Mouse (Mus musculus) hindbrain, embryonic 12.5 days (tissue): ENCODE measurements at regions not wholly inside any gene's neighbourhood (a gene's known extent, or its start where the extent isn't known, plus 50 kb on each side); places are given as distances from the start of the nearest gene placed in this dataset.

Experiments used
- ATAC-seq: fragments of 200-750 bp; cut with Nextera tagmentation; 2 replicates; pipeline ENCODE4 v1.8.0; 2017; ENCODE audit warnings: moderate TSS enrichment; ENCODE audit not compliant: low FRiP score
- H3K27ac ChIP-seq: fragments of 300-500 bp; sonication (generic); 2 replicates; pipeline ENCODE4 v1.5.1; 2016; ENCODE audit warnings: mild to moderate bottlenecking
- H3K27me3 ChIP-seq: fragments of 300-500 bp; sonication (generic); 2 replicates; pipeline ENCODE4 v1.6.1; 2016; ENCODE audit warnings: mild to moderate bottlenecking
- H3K36me3 ChIP-seq: fragments of 300-500 bp; sonication (generic); 2 replicates; pipeline ENCODE4 v1.6.1; 2016; ENCODE audit warnings: mild to moderate bottlenecking
- H3K4me1 ChIP-seq: fragments of 300-500 bp; sonication (generic); 2 replicates; pipeline ENCODE4 v1.6.1; 2016
- H3K4me2 ChIP-seq: fragments of 300-500 bp; sonication (generic); replicated peaks from 2 replicates; pipeline ENCODE4 v1.6.1; 2016; ENCODE audit warnings: mild to moderate bottlenecking
- H3K4me3 ChIP-seq: fragments of 300-500 bp; sonication (generic); 2 replicates; pipeline ENCODE4 v1.5.1; 2016; ENCODE audit warnings: mild to moderate bottlenecking
- H3K9ac ChIP-seq: fragments of 300-500 bp; sonication (generic); 2 replicates; pipeline ENCODE4 v1.6.1; 2016; ENCODE audit warnings: mild to moderate bottlenecking, moderate library complexity
- H3K9me3 ChIP-seq: fragments of 300-500 bp; sonication (generic); replicated peaks from 2 replicates; pipeline ENCODE4 v1.6.1; 2016; ENCODE audit warnings: mild to moderate bottlenecking
- WGBS: fragments of 180-500 bp; shearing (Covaris S2); methylation state at CpG from one replicate; pipeline ENCODE4 v1.1.7; 2016; 5-methylcytosine and 5-hydroxymethylcytosine counted together

GRCm38 (mm10) chr8:34397583-34398411 lies 286.3 kb upstream of the Gm10131 start:
- Histone ChIP-seq H3K9me3 (no peaks in the 10 kb centered on the region), H3K36me3 (no peaks in the 10 kb centered on the region), H3K4me2 (peak overlapping the region; percentile 30), H3K4me1 (peaks cover 19% of the 10 kb centered on the region), H3K27me3 (no peaks in the 10 kb centered on the region), H3K27ac (peak overlapping the region; percentile 85), H3K4me3 (no peak overlapping the region), H3K9ac (no peak overlapping the region)
- 25% methylated on average over 23 of the region's 23 CpGs for WGBS
- ATAC-seq, result peak; percentile 78

DNA sequence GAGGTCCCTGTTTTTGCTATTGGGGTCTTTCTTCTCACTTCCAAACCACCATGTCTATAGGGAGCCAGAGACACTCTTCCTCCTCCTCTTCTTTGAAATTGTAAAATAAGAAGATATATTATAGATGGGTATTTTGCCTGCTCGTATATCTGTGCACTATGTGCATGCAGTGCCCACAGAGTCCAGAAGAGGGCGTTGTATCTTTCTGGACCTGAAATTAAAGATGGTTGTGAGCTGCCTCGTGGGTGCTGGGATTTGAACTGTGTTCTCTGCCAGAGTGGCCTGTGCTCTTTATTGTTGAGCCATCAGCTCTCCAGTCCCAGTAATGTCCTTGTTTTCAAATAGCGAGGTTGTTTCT lies 285.7 kb upstream of the Gm10131 start:
- Histone ChIP-seq H3K9ac (no peak overlapping the region), H3K27ac (peak overlapping the region; percentile 85), H3K36me3 (no peaks in the 10 kb centered on the region), H3K9me3 (no peaks in the 10 kb centered on the region), H3K27me3 (no peaks in the 10 kb centered on the region), H3K4me1 (peaks cover 25% of the 10 kb centered on the region), H3K4me3 (no peak overlapping the region), H3K4me2 (peak overlapping the region; percentile 30; the same call in 1 of the 2 replicates)
- ATAC-seq, result no peak
- WGBS, result 53% methylated on average over 4 of the region's 4 CpGs

- no peak overlapping the region; the same call in 1 of the 2 replicates for H3K4me2 ChIP-seq
- no peak overlapping the region for H3K9ac ChIP-seq
- peaks cover 21% of the 10 kb centered on the region for H3K4me1 ChIP-seq
- WGBS, result 87% methylated on average over 15 of the region's 15 CpGs
- no peak for ATAC-seq
- H3K27me3 ChIP-seq, result no peaks in the 10 kb centered on the region
- no peaks in the 10 kb centered on the region for H3K36me3 ChIP-seq
- no peak overlapping the region for H3K4me3 ChIP-seq
- no peaks in the 10 kb centered on the region for H3K9me3 ChIP-seq
- peak overlapping the region; percentile 79 for H3K27ac ChIP-seq
Measured at GRCm38 (mm10) chr8:34392981-34393828, 281.7 kb upstream of the Gm10131 start.

GRCm38 (mm10) chr8:34392208-34392980 lies 280.9 kb upstream of the Gm10131 start:
- H3K27ac ChIP-seq, result peak overlapping the region; percentile 79
- peak; percentile 65 for ATAC-seq
- no peaks in the 10 kb centered on the region for H3K36me3 ChIP-seq
- peaks cover 13% of the 10 kb centered on the region for H3K4me1 ChIP-seq
- no peak overlapping the region; the same call in 1 of the 2 replicates for H3K4me2 ChIP-seq
- H3K4me3 ChIP-seq, result no peak overlapping the region
- H3K9ac ChIP-seq, result no peak overlapping the region
- no peaks in the 10 kb centered on the region for H3K27me3 ChIP-seq
- H3K9me3 ChIP-seq, result no peaks in the 10 kb centered on the region
- WGBS, result 54% methylated on average over 14 of the region's 14 CpGs

DNA sequence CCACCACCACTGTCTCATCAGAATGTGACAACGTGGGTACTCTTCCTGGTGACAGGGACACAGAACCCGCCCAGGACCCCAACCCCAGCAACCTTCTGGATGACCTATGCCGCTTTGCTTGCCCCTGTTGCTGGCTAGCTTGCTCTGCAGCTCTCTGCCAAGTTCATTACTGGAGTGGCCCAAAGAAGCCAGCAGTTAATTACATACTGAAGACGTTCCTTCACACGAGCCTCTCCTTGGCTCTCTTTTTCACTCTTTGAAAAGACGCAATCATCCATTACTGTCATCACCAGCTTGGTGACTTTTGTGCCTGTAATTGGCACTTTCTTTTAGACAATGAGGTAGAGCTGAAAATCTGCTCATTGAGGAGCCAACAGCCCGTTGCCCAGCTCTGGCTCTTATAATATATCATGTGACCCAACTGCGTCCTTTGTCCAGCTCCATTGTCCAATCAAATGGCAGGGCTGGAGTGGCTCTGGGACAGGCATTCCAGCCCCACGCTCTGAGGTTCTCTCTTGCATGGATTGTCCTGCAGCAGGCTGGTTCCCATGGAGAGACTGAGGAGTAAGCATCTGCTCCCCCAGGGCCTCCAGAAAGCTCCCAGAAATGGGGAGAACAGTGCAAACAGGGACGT lies 274.4 kb upstream of the Gm10131 start:
- Histone ChIP-seq H3K9me3 (no peaks in the 10 kb centered on the region), H3K4me2 (no peak overlapping the region), H3K27ac (no peak overlapping the region), H3K4me3 (no peak overlapping the region), H3K4me1 (peaks cover 6% of the 10 kb centered on the region; the same call in 1 of the 2 replicates), H3K36me3 (no peaks in the 10 kb centered on the region), H3K27me3 (peaks cover 5% of the 10 kb centered on the region; the same call in 1 of the 2 replicates), H3K9ac (no peak overlapping the region)
- WGBS, result 47% methylated on average over 10 of the region's 10 CpGs
- ATAC-seq, result peak; percentile 75

- Histone ChIP-seq H3K4me3 (no peak overlapping the region), H3K36me3 (no peaks in the 10 kb centered on the region), H3K4me1 (peaks cover 18% of the 10 kb centered on the region), H3K4me2 (no peak overlapping the region), H3K27ac (peak overlapping the region; percentile 52), H3K27me3 (peaks cover 9% of the 10 kb centered on the region; the same call in 1 of the 2 replicates), H3K9me3 (no peaks in the 10 kb centered on the region), H3K9ac (no peak overlapping the region)
- no peak for ATAC-seq
- 43% methylated on average over 19 of the region's 19 CpGs for WGBS
Measured at GRCm38 (mm10) chr8:34380615-34381014, 269.1 kb upstream of the Gm10131 start.

- no peak overlapping the region for H3K4me2 ChIP-seq
- 16% methylated on average over 3 of the region's 3 CpGs for WGBS
- H3K27me3 ChIP-seq, result peaks cover 3% of the 10 kb centered on the region; the same call in 1 of the 2 replicates
- H3K4me3 ChIP-seq, result no peak overlapping the region
- H3K9ac ChIP-seq, result no peak overlapping the region
- peak; percentile 85 for ATAC-seq
- peaks cover 24% of the 10 kb centered on the region for H3K4me1 ChIP-seq
- peak overlapping the region; percentile 75 for H3K27ac ChIP-seq
- H3K9me3 ChIP-seq, result no peaks in the 10 kb centered on the region
- H3K36me3 ChIP-seq, result no peaks in the 10 kb centered on the region
Measured at GRCm38 (mm10) chr8:34377154-34377553, 265.6 kb upstream of the Gm10131 start.

DNA sequence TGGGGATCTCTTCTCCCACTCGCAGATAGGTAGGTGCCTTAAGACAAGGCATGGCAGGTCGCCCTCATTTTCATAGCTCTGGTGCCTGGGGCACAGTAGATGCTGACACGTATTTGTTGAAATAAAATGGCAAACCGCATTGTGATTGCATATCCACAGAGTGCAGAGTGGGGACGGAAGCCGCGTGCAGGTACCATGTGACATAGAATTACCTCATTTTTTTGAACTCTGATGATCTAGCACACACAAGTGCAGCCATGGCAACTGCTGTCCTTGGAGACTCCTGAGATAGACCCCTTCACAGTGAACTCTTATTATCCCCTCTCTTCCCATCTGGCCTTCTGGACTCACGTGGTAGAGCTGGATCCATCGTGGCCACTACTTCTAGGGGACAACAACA lies 262.7 kb upstream of the Gm10131 start:
- no peak overlapping the region for H3K4me2 ChIP-seq
- no peak overlapping the region for H3K9ac ChIP-seq
- peaks cover 32% of the 10 kb centered on the region for H3K4me1 ChIP-seq
- no peak for ATAC-seq
- WGBS, result 83% methylated on average over 9 of the region's 9 CpGs
- peaks cover 3% of the 10 kb centered on the region; the same call in 1 of the 2 replicates for H3K27me3 ChIP-seq
- H3K36me3 ChIP-seq, result no peaks in the 10 kb centered on the region
- no peaks in the 10 kb centered on the region for H3K9me3 ChIP-seq
- H3K27ac ChIP-seq, result no peak overlapping the region
- H3K4me3 ChIP-seq, result no peak overlapping the region

GRCm38 (mm10) chr8:34372666-34372980 lies 261.1 kb upstream of the Gm10131 start:
- Histone ChIP-seq H3K4me2 (no peak overlapping the region), H3K27ac (peak overlapping the region; percentile 48; the same call in 1 of the 2 replicates), H3K4me1 (peaks cover 33% of the 10 kb centered on the region), H3K9ac (no peak overlapping the region), H3K36me3 (no peaks in the 10 kb centered on the region), H3K4me3 (no peak overlapping the region), H3K27me3 (peaks cover 3% of the 10 kb centered on the region; the same call in 1 of the 2 replicates), H3K9me3 (no peaks in the 10 kb centered on the region)
- WGBS, result 54% methylated on average over 6 of the region's 6 CpGs
- ATAC-seq, result no peak

DNA sequence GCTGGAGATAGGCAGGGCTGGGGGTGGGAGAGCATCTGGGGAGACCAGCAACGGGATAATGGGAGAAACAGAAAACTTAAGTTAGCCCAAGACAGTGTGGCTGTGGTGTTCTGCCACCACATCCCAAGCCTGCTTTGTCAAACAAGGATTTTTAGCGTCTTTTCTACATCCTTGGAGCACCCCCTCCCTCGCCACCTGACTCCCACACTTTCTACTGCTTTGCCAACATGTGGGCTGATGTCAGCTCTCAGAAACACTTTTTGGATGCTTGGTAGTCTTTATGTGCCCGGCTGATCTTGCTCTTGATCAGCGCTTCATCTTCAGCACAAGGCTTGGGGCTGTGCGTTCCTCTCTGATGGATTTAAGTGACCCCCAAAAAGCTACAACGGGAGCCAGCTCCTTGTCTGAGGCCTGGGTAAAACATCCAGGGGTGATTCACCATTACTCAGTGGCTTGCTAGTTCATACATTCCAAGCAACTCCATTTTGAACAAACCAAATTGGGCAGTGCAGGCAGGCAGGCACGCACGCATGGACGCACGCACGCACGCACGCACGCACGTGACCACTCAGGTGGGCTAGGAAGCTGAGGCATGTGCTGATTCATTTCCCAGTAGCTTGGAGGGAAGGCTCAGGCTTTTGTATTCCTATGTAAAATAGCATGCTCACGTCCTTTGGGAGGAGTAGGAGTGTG lies 260.6 kb upstream of the Gm10131 start:
- H3K27ac ChIP-seq, result peak overlapping the region; percentile 70
- H3K9me3 ChIP-seq, result no peaks in the 10 kb centered on the region
- no peak overlapping the region for H3K9ac ChIP-seq

GRCm38 (mm10) chr8:34371391-34371790 lies 259.9 kb upstream of the Gm10131 start:
- no peaks in the 10 kb centered on the region for H3K9me3 ChIP-seq
- no peaks in the 10 kb centered on the region for H3K36me3 ChIP-seq
- H3K9ac ChIP-seq, result no peak overlapping the region
- H3K4me2 ChIP-seq, result no peak overlapping the region
- ATAC-seq, result no peak
- H3K4me1 ChIP-seq, result peaks cover 21% of the 10 kb centered on the region
- no peak overlapping the region for H3K4me3 ChIP-seq
- peak overlapping the region; percentile 70 for H3K27ac ChIP-seq
- peaks cover 3% of the 10 kb centered on the region; the same call in 1 of the 2 replicates for H3K27me3 ChIP-seq
- 65% methylated on average over 5 of the region's 5 CpGs for WGBS

More for the DNA sequence above, 260.6 kb upstream of the Gm10131 start:
- H3K36me3 ChIP-seq, result no peaks in the 10 kb centered on the region
- H3K4me3 ChIP-seq, result no peak overlapping the region
- no peak overlapping the region for H3K4me2 ChIP-seq
- 80% methylated on average over 17 of the region's 17 CpGs for WGBS
- peaks cover 3% of the 10 kb centered on the region; the same call in 1 of the 2 replicates for H3K27me3 ChIP-seq
- ATAC-seq, result no peak
- H3K4me1 ChIP-seq, result peaks cover 28% of the 10 kb centered on the region
